Mouse (Mus musculus) CH12.LX (cell line): ENCODE data around the gene Wfdc16. TPM values are rescaled to one million over a fixed set of nuclear protein-coding genes. Genes with fewer than 3 reads are reported as not detected.
A peak's percentile ranks its signal among the peaks of the same experiment; 100 is the strongest.

ENCODE experiments used
- DNase-seq: peaks from one replicate; pipeline ENCODE4 v3.0.0-alpha.2; 2013; ENCODE audit errors: extremely low read depth
- H3K27ac ChIP-seq: 2 replicates; pipeline ENCODE4 v1.5.1; 2012; ENCODE audit warnings: low read depth, mild to moderate bottlenecking, control low read depth, moderate library complexity; ENCODE audit not compliant: insufficient read depth
- H3K27me3 ChIP-seq: replicated peaks from 2 replicates; pipeline ENCODE3; 2012; ENCODE audit warnings: inconsistent platforms
- H3K36me3 ChIP-seq, 2 experiments: replicated peaks in 1 of 2; 2 replicates each; pipeline versions ENCODE3 to v1.6.1; 2012; ENCODE audit warnings: inconsistent platforms in 1 of 2, low read length in 1 of 2, mild to moderate bottlenecking in 1 of 2, mixed read lengths in 1 of 2, moderate library complexity in 1 of 2; ENCODE audit not compliant: control insufficient read depth in 1 of 2, insufficient read depth in 1 of 2
- H3K4me1 ChIP-seq, 2 experiments: 2 replicates each; pipeline ENCODE4 v1.6.1; 2012; ENCODE audit warnings: inconsistent platforms in 1 of 2, moderate library complexity in 1 of 2; ENCODE audit not compliant: insufficient read depth in 2 of 2, control insufficient read depth in 1 of 2
- H3K4me2 ChIP-seq: 2 replicates; pipeline ENCODE4 v1.6.1; 2012; ENCODE audit warnings: low read depth, mild to moderate bottlenecking, control low read depth; ENCODE audit not compliant: poor library complexity, insufficient read depth, severe bottlenecking
- H3K4me3 ChIP-seq, 3 experiments: fragments of 150-350 bp in 1 of 3; sonication (generic) in 1 of 3; replicated peaks in 1 of 3; 2 replicates each; pipeline versions ENCODE3 to v1.5.1; 2011 to 2012; ENCODE audit warnings: low read depth in 2 of 3, low read length in 2 of 3, mild to moderate bottlenecking in 2 of 3, moderate library complexity in 2 of 3, control low read depth in 1 of 3, improper control_type of control experiment in 1 of 3, inconsistent platforms in 1 of 3, mixed read lengths in 1 of 3; ENCODE audit not compliant: poor library complexity in 1 of 3
- H3K79me2 ChIP-seq: replicated peaks from 2 replicates; pipeline ENCODE4 v1.6.1; 2012; ENCODE audit warnings: mild to moderate bottlenecking, moderate library complexity; ENCODE audit not compliant: control insufficient read depth, poor library complexity, insufficient read depth, severe bottlenecking; ENCODE audit errors: extremely low read depth
- H3K9ac ChIP-seq: 2 replicates; pipeline ENCODE4 v1.6.1; 2012; ENCODE audit warnings: low read depth, mild to moderate bottlenecking, control low read depth, moderate library complexity; ENCODE audit not compliant: insufficient read depth
- H3K9me3 ChIP-seq: replicated peaks from 2 replicates; pipeline ENCODE3; 2012; ENCODE audit warnings: low read length, inconsistent platforms, mixed read lengths
- CTCF ChIP-seq, 2 experiments: IDR thresholded peaks in 1 of 2; conservative IDR thresholded peaks in 1 of 2; 2 replicates each; pipeline ENCODE4 v1.5.1; 2011 to 2012; ENCODE audit warnings: low read depth in 2 of 2, low read length in 2 of 2, improper control_type of control experiment in 1 of 2, inconsistent platforms in 1 of 2, mild to moderate bottlenecking in 1 of 2, moderate library complexity in 1 of 2
- ELF1 ChIP-seq: IDR thresholded peaks from 2 replicates; pipeline ENCODE4 v1.6.1; 2014; ENCODE audit warnings: low read depth, mild to moderate bottlenecking, inconsistent platforms, low read length, improper control_type of control experiment
- EP300 ChIP-seq: IDR thresholded peaks from 2 replicates; pipeline ENCODE4 v1.6.1; 2011; ENCODE audit warnings: low read length, improper control_type of control experiment
- GABPA ChIP-seq: IDR thresholded peaks from 2 replicates; pipeline ENCODE4 v1.6.1; 2012; ENCODE audit warnings: low read depth, low read length, improper control_type of control experiment, inconsistent platforms; ENCODE audit not compliant: insufficient replicate concordance
- JUN ChIP-seq: IDR thresholded peaks from 2 replicates; pipeline ENCODE4 v1.6.1; 2011; ENCODE audit warnings: low read depth, mild to moderate bottlenecking, low read length, improper control_type of control experiment, moderate library complexity; ENCODE audit not compliant: insufficient read depth
- JUND ChIP-seq: conservative IDR thresholded peaks from 2 replicates; pipeline ENCODE4 v1.6.1; 2011; ENCODE audit warnings: low read depth, low read length, improper control_type of control experiment
- KAT2A ChIP-seq: IDR thresholded peaks from 2 replicates; pipeline ENCODE4 v1.6.1; 2012; ENCODE audit warnings: low read length, improper control_type of control experiment, inconsistent platforms; ENCODE audit not compliant: insufficient replicate concordance
- MAFK ChIP-seq: IDR thresholded peaks from 2 replicates; pipeline ENCODE4 v1.6.1; 2011; ENCODE audit warnings: low read length, improper control_type of control experiment; ENCODE audit not compliant: insufficient replicate concordance
- MXI1 ChIP-seq: IDR thresholded peaks from 2 replicates; pipeline ENCODE4 v1.6.1; 2011; ENCODE audit warnings: mild to moderate bottlenecking, low read depth, low read length, improper control_type of control experiment
- NRF1 ChIP-seq: IDR thresholded peaks from 2 replicates; pipeline ENCODE4 v1.6.1; 2014; ENCODE audit warnings: low read depth, mild to moderate bottlenecking, inconsistent platforms, low read length, improper control_type of control experiment, moderate library complexity
- POLR2A ChIP-seq: IDR thresholded peaks from 2 replicates; pipeline ENCODE4 v1.6.1; 2011; ENCODE audit warnings: low read depth, mild to moderate bottlenecking, improper control_type of control experiment, low read length
- POLR2AphosphoS2 ChIP-seq: IDR thresholded peaks from 2 replicates; pipeline ENCODE4 v1.6.1; 2011; ENCODE audit warnings: low read depth, low read length, improper control_type of control experiment
- RAD21 ChIP-seq: IDR thresholded peaks from 2 replicates; pipeline ENCODE4 v1.6.1; 2011; ENCODE audit warnings: low read depth, mild to moderate bottlenecking, low read length, improper control_type of control experiment, moderate library complexity
- RCOR1 ChIP-seq: conservative IDR thresholded peaks from 2 replicates; pipeline ENCODE4 v1.6.1; 2012; ENCODE audit warnings: low read depth, mild to moderate bottlenecking, inconsistent platforms, low read length, improper control_type of control experiment
- SIN3A ChIP-seq: IDR thresholded peaks from 2 replicates; pipeline ENCODE4 v1.6.1; 2012; ENCODE audit warnings: low read length, improper control_type of control experiment, inconsistent platforms
- SMC3 ChIP-seq: IDR thresholded peaks from 2 replicates; pipeline ENCODE4 v1.6.1; 2011; ENCODE audit warnings: low read depth, low read length, improper control_type of control experiment
- TBP ChIP-seq: conservative IDR thresholded peaks from 2 replicates; pipeline ENCODE4 v1.6.1; 2011; ENCODE audit warnings: low read depth, low read length, improper control_type of control experiment
- USF1 ChIP-seq: IDR thresholded peaks from 2 replicates; pipeline ENCODE4 v1.6.1; 2014; ENCODE audit warnings: low read depth, mild to moderate bottlenecking, inconsistent platforms, low read length, improper control_type of control experiment
- USF2 ChIP-seq: conservative IDR thresholded peaks from 2 replicates; pipeline ENCODE4 v1.6.1; 2011; ENCODE audit warnings: low read depth, low read length, improper control_type of control experiment
- ZC3H11A ChIP-seq: IDR thresholded peaks from 2 replicates; pipeline ENCODE4 v1.6.1; 2012; ENCODE audit warnings: low read depth, mild to moderate bottlenecking, inconsistent platforms, low read length, improper control_type of control experiment
- ZKSCAN1 ChIP-seq: IDR thresholded peaks from 2 replicates; pipeline ENCODE4 v1.6.1; 2012; ENCODE audit warnings: low read depth, inconsistent platforms, low read length, improper control_type of control experiment, borderline replicate concordance
- dilution Hi-C: fragments of 300-500 bp; cut with MboI; formaldehyde crosslinking; loops from 2 replicates; pipeline ENCODE4 v1.14.3; 2020; ENCODE audit warnings: low sequenced_read_pairs; ENCODE audit not compliant: extremely low pct_unique_long_range_greater_than_20kb, extremely low pct_ligation_motif_present
- in situ Hi-C: fragments of 300-500 bp; cut with MboI; formaldehyde crosslinking; loops from 3 replicates; pipeline ENCODE4 v1.14.3; 2019; ENCODE audit warnings: low sequenced_read_pairs, low pct_ligation_motif_present, low pct_unique_long_range_greater_than_20kb, mixed read lengths
- polyA plus RNA-seq: library from polyadenylated mRNA; unstranded; fragments of >175 nt; gene quantifications from 2 replicates; pipeline ENCODE4 v1.2.1, GENCODE M21; 2012; ENCODE audit warnings: low read depth; ENCODE audit not compliant: insufficient read length
- total RNA-seq, 2 experiments: library from RNA; depleted of rRNA; stranded (reverse); fragments of 300-350 nt in 1 of 2; fragments of >200 nt in 1 of 2; gene quantifications; 2 replicates each; pipeline ENCODE4 v1.2.3; 2012 to 2014

The Wfdc16 gene
- total and polyA plus RNA-seq, 3 experiments = not detected

GRCm38 (mm10) chr2:164621775-164622174 is 16.8 kb downstream of the Wfdc16 start:
- peaks cover 79% of the 10 kb centered on the region for H3K27me3 ChIP-seq
- in situ Hi-C loops = no loop called here

GRCm38 (mm10) chr2:164619050-164619449 is 19.5 kb downstream of the Wfdc16 start:
- Histone ChIP-seq H3K4me1 (peaks cover 0 to 2% of the 10 kb centered on the region in 2 experiments; a peak in 2 of 4 replicates), H3K27ac (no peak overlapping the region), H3K4me3 (no peak overlapping the region), H3K27me3 (peaks cover 70% of the 10 kb centered on the region), H3K9ac (no peak overlapping the region), H3K4me2 (no peak overlapping the region), H3K9me3 (no peaks in the 10 kb centered on the region), H3K79me2 (no peaks in the 10 kb centered on the region), H3K36me3 (no peaks in the 10 kb centered on the region)
- DNase-seq = no peak
- in situ Hi-C loops (no loop called here), dilution Hi-C loops (no loop called here)
- TF ChIP-seq POLR2AphosphoS2 (no peak), RCOR1 (no peak), EP300 (no peak)

More at GRCm38 (mm10) chr2:164621775-164622174, 16.8 kb downstream of the Wfdc16 start:
- H3K36me3 ChIP-seq = no peaks in the 10 kb centered on the region
- H3K9ac ChIP-seq = no peak overlapping the region
- no peak overlapping the region for H3K4me3 ChIP-seq
- no peak overlapping the region for H3K27ac ChIP-seq
- no peak for DNase-seq
- dilution Hi-C loops = no loop called here
- TF ChIP-seq CTCF (conservative IDR thresholded peaks at IDR 0.05 in 1 of 2, IDR thresholded peaks at IDR 0.05 in 1 of 2; ENCODE audit: low read depth in 2 of 2, low read length in 2 of 2) (peak in 1 of 2 experiments; percentile 42; a peak in 2 of 4 replicates), EP300 (no peak), KAT2A (no peak), USF2 (no peak), USF1 (no peak), ZKSCAN1 (no peak), JUND (no peak), POLR2A (no peak), SMC3 (peak; percentile 30), SIN3A (no peak), NRF1 (no peak), TBP (no peak), MXI1 (no peak), GABPA (no peak), JUN (no peak), ZC3H11A (no peak), RAD21 (peak; percentile 2; the same call in 1 of the 2 replicates), ELF1 (no peak), MAFK (no peak)
- H3K4me2 ChIP-seq = no peak overlapping the region
- H3K9me3 ChIP-seq = no peaks in the 10 kb centered on the region
- peaks cover 0 to 2% of the 10 kb centered on the region in 2 experiments; a peak in 2 of 4 replicates for H3K4me1 ChIP-seq
- H3K79me2 ChIP-seq = no peaks in the 10 kb centered on the region
